8 mouse cellular contexts compared by ENCODE assay signal in genomic region chr1:128244727-128245355, GRCm38 (mm10). TPM values are rescaled to one million over a fixed set of nuclear protein-coding genes. Genes with fewer than 3 reads are reported as not detected.
DNase-seq lines count a peak whose midpoint lies in the region; ATAC-seq lines count a peak whose summit lies in the region.

No protein-coding gene starts in this region.

- H3K4me3 ChIP-seq in heart, embryonic 10.5 days, result peak overlapping the region; percentile 86
- peak overlapping the region; percentile 85 for H3K4me3 ChIP-seq in embryonic facial prominence, embryonic 10.5 days
- H3K4me3 ChIP-seq in heart, embryonic 15.5 days, result peak overlapping the region; percentile 84
- H3K4me3 ChIP-seq in liver, embryonic 13.5 days (replicated peaks), result peak overlapping the region; percentile 80

- peak overlapping the region; percentile 91 for H3K9ac ChIP-seq in heart, embryonic 15.5 days
- peak overlapping the region; percentile 89 for H3K9ac ChIP-seq in liver, embryonic 13.5 days

- peak overlapping the region; percentile 72 for H3K4me2 ChIP-seq in heart, embryonic 15.5 days
- peak overlapping the region; percentile 96 for H3K4me2 ChIP-seq in liver, embryonic 13.5 days

- WGBS in heart, embryonic 10.5 days, result 2% methylated on average over 19 of the region's 19 CpGs
- 3% methylated on average over 19 of the region's 19 CpGs for WGBS in embryonic facial prominence, embryonic 10.5 days
- WGBS in heart, embryonic 15.5 days, result 1% methylated on average over 19 of the region's 19 CpGs
- whole genome bisulfite sequencing in liver, embryonic 13.5 days (ENCODE audit: insufficient replicate concordance), result 2% methylated on average over 19 of the region's 19 CpGs

- H3K9me3 ChIP-seq in heart, embryonic 10.5 days, result no peaks in the 10 kb centered on the region
- no peaks in the 10 kb centered on the region for H3K9me3 ChIP-seq in embryonic facial prominence, embryonic 10.5 days
- H3K9me3 ChIP-seq in heart, embryonic 15.5 days (replicated peaks), result no peaks in the 10 kb centered on the region
- no peaks in the 10 kb centered on the region for H3K9me3 ChIP-seq in liver, embryonic 13.5 days (replicated peaks)

- H3K27me3 ChIP-seq in heart, embryonic 10.5 days (ENCODE audit: insufficient read depth, poor library complexity, severe bottlenecking), result no peaks in the 10 kb centered on the region
- H3K27me3 ChIP-seq in embryonic facial prominence, embryonic 10.5 days (replicated peaks; ENCODE audit: low read depth, poor library complexity, severe bottlenecking), result no peaks in the 10 kb centered on the region
- no peaks in the 10 kb centered on the region for H3K27me3 ChIP-seq in heart, embryonic 15.5 days
- no peaks in the 10 kb centered on the region for H3K27me3 ChIP-seq in liver, embryonic 13.5 days

- peak; percentile 84 for DNase-seq in heart, embryonic 10.5 days (ENCODE audit: low spot score)
- DNase-seq in heart, postnatal 10 days, result no peak
- peak; percentile 34 for DNase-seq in NIH3T3 (ENCODE audit: low read depth)
- peak; percentile 60 for DNase-seq in embryonic facial prominence, embryonic 10.5 days (ENCODE audit: low spot score)
- peak; percentile 51 for DNase-seq in liver, embryonic 13.5 days
- peak; percentile 58 for DNase-seq in neural tube, embryonic 10.5 days (ENCODE audit: extremely low spot score, low spot score)
- peak; percentile 30 for DNase-seq in urinary bladder, postnatal 25 days (ENCODE audit: low spot score)

- H3K4me1 ChIP-seq in heart, embryonic 10.5 days, result peaks cover 5% of the 10 kb centered on the region; the same call in 1 of the 2 replicates
- peaks cover 15% of the 10 kb centered on the region for H3K4me1 ChIP-seq in embryonic facial prominence, embryonic 10.5 days
- H3K4me1 ChIP-seq in heart, embryonic 15.5 days (replicated peaks), result peaks cover 10% of the 10 kb centered on the region
- H3K4me1 ChIP-seq in liver, embryonic 13.5 days (replicated peaks), result peaks cover 17% of the 10 kb centered on the region

- ATAC-seq in heart, embryonic 15.5 days (replicated peaks; ENCODE audit: insufficient number of reproducible peaks, insufficient read depth, low FRiP score, low read depth), result peak; percentile 54
- ATAC-seq in liver, embryonic 13.5 days (ENCODE audit: low read depth), result peak; percentile 58

- H3K36me3 ChIP-seq in heart, embryonic 10.5 days, result no peaks in the 10 kb centered on the region
- peaks cover 9% of the 10 kb centered on the region; the same call in 1 of the 2 replicates for H3K36me3 ChIP-seq in embryonic facial prominence, embryonic 10.5 days (replicated peaks)
- H3K36me3 ChIP-seq in heart, embryonic 15.5 days, result no peaks in the 10 kb centered on the region
- 0 out of 2 replicates have a peak, but pooled peaks cover 8% of the 10 kb centered on the region for H3K36me3 ChIP-seq in liver, embryonic 13.5 days

- H3K27ac ChIP-seq in heart, embryonic 10.5 days, result peak overlapping the region; percentile 97
- peak overlapping the region; percentile 94 for H3K27ac ChIP-seq in embryonic facial prominence, embryonic 10.5 days (replicated peaks)
- H3K27ac ChIP-seq in heart, embryonic 15.5 days, result peak overlapping the region; percentile 93
- peak overlapping the region; percentile 90 for H3K27ac ChIP-seq in liver, embryonic 13.5 days

- intact Hi-C loops in heart, postnatal 10 days (cut with DNase I), result loop anchor here (10.0 kb wide), 1 partner anchor 420 kb away; no protein-coding TSS in a partner anchor

RNA-seq across cellular contexts. Expression of gene Ubxn4, which starts 1.1 kb away (rescaled TPM):
- 57.1 and 63.3 TPM in 2 replicates for polyA plus RNA-seq in heart, embryonic 10.5 days (2016; fragmentation: Nextera tagmentation; extraction: Ambion mirVana)
- 10 to 100 TPM; 45.1 to 46.7 TPM for total RNA-seq in heart, postnatal 10 days (2021)
- 56.8 and 57.0 TPM in 2 replicates for polyA plus RNA-seq in embryonic facial prominence, embryonic 10.5 days (2016; fragmentation: Nextera tagmentation; extraction: Ambion mirVana)
- polyA plus RNA-seq in heart, embryonic 15.5 days (2015; fragmentation: Nextera tagmentation; extraction: Ambion mirVana), result 55.0 and 57.6 TPM in 2 replicates
- 43.1 and 44.6 TPM in 2 replicates for polyA plus RNA-seq in liver, embryonic 13.5 days (2015; fragmentation: Nextera tagmentation; extraction: Ambion mirVana)

Comparison
In these comparisons a context has a peak if more than half of its experiments do, and no peak if none do; other contexts are left out.
1. DNase-seq: peak in heart, embryonic 10.5 days (single experiment), NIH3T3 (single experiment), embryonic facial prominence, embryonic 10.5 days (single experiment), liver, embryonic 13.5 days (single experiment), neural tube, embryonic 10.5 days (single experiment) and urinary bladder, postnatal 25 days (single experiment); none in heart, postnatal 10 days (0 of 2).
2. Peak in every context shown above with its lines, with median percentiles within 50 percentile points of each other: H3K27ac ChIP-seq and H3K4me3 ChIP-seq.